Mouse (Mus musculus): ENCODE results near the gene Ube2n. TPM values are rescaled to one million over a fixed set of nuclear protein-coding genes. Genes with fewer than 3 reads are reported as not detected.
"Not testable (repeated sequence)": the region's sequence is repeated elsewhere in the genome, so short reads cannot be mapped to it uniquely, and the experiment has no call there.

The Ube2n gene
- polyA plus RNA-seq, 2 experiments from 2014 or later: 349 to 397 TPM

DNA sequence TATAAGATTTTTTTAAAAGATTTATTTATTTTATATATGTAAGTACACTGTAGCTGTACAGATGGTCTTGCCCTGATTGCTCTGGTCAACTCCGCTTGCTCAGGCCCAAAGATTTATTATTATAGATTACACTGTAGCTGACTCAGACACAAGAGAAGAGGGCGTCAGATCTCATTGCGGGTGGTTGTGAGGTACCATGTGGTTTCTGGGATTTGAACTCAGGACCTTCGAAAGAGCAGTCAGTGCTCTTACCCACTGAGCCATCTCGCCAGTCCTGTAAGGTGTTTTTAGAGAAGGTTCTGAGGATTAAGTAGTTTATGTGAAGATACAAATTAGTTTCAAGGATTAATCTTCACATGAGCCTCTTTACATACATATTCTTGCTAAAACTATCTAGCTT lies 10.9 kb downstream of the Ube2n start:
- no peak for ATAC-seq

DNA sequence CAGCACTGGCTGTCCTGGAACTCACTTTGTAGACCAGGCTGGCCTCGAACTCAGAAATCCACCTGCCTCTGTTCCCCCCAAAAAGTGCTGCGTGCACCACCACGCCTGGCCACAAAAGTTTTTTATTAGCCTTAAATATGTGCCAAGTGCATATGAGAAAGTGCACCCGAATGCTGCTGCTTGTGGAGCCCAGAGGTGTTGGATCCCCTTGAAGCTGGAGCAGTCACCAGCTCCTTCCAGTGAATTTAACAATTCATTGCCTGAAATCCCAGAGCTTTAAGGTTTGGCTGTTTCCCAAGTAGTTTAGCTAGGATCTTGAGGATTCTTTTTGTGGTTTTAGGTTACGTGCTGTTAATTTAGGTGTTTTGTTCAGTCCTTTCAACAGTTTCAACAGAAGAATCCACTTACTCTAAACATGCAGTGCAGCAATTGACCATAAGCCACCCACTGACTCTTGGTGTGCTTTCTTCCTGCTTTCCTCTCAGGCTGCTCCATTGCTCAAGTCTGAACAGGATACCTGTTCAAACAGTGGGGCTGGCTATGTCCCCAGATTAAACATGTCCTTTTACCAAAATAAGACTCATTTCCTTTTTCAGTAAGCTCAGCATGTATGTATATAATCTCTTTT lies 11.7 kb downstream of the Ube2n start:
- ATAC-seq: no peak

DNA sequence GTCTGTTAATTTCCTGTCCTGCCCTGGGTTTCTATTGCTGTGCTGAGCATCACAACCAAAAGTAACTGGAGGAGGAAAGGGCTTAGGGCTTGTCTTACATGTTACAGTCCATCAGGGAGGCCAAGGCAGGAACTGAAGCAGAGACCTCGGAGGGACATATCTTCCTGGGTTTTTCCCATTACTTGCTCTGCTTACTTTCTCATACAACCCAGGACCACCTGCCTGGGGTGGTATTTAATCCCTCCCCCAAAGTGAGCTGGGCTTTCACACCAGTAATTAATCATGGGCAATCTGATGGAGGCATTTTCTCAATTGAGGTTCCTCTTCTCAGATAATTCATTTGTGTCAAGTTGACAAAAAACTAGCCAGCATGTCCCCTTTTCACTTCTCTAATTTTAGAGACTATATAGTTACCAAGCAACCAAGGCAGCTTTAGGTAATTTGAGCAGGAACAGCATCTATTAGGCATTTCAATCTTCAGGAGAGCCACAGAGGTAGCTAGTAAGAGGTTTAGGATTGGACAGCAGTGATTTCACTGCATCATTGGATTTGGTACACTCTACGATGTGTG lies 15.7 kb downstream of the Ube2n start:
- ATAC-seq: no peak

DNA sequence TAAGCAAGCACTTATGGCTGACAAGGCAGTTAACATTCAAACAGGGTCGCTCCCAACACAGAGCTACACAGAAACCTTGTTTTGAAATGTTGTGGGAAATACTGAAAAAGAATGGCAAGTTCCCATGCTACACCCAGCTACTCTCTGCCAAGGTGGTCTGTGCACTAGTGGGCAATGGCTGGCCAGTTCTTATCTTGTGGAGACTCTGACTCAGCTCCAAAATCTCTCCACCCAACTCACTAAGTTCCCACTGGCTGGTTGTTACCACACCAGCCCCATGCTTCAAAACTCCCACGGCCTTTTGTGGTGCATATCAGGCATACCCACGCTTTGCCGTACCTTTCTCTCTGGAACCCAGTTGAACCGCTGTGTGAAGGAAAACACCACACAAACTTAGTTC lies 18.0 kb downstream of the Ube2n start:
- no peak for ATAC-seq

DNA sequence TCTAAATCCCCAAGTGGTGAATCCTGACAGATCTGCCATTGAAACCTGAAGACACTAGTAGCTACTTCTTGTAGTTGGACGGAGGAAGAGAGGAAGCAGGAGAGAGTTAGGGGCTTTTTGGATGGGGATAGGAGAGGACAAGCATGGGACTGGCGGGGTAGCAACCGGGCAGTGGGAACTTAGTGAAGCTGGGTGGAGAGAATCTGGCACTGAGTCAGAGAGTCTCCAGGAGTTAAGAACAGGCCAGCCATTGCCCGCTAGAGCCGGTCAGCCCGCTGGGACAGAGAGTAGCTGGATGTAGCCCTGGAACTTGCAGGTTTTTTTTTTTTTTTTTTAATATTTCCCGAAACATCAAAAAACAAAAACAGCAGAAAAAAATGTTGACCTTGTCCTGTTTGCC lies 18.4 kb downstream of the Ube2n start:
- no peak for ATAC-seq

DNA sequence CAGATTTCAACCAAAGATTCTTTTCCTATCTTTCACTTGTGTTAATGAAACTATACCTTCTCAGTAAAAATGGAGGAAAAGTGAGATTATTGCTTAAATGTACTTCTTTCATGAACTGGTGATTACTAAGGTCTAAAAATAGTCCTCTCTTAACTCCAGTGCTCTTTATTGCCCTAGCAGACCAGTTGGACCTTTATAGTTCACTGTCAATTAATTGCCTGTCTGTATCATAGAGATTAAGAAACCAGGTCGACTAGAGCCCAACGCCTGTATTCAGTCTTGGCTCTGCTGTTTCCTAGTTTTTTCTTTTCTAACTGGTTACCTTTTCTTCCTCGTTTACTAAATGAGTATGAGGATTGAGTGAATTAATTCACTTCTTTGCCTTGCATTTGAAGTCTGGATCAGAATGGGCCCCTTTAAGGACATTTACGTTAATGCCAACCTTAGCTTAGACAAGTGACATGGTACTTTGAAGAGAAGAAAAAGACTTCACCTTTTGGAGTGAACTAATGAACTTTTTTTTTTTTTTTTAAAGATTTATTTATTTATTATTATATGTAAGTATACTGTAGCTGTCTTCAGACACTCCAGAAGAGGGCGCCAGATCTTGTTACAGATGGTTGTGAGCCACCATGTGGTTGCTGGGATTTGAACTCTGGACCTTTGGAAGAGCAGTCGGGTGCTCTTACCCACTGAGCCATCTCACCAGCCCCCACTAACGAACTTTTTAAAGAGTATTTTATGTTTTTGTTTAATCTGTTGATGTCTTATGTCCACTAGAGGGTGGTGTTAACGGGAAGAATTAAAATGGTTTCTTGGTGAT lies 20.7 kb downstream of the Ube2n start:
- no peak for ATAC-seq

DNA sequence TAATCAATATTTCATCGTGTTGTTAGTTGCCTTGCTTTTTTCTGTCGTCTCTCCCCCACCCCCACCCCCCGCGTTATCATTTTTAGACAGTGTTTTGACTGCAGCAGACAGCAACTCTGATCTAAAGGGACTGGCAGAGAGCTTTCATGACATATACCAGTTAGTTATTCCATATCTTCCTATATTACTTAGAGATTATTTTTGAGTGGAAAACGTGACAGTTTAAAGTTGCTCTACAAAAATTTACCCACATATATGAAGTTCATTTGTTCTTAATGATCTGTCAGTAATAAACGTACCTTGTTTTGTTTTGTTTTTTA lies 21.2 kb downstream of the Ube2n start:
- no peak for ATAC-seq

DNA sequence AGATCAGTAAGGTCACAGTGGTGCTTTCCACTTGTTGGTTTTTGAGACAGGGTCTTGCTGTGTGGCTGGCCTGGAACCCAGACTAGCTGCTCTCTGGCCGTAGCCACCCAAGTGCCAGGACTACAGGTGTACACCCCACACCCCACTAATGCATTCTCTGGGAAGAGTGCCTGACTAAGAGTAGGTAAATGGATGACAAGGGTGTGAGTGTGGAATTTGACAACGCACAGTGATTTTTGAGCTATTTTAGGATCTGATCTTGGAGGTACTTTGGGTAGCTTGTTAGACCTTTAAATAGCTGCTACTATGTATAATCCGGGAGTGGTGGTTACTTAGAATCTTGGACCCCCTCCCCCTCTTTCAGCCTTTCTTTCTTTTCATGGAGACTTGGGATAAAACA lies 24.3 kb downstream of the Ube2n start:
- ATAC-seq: no peak

DNA sequence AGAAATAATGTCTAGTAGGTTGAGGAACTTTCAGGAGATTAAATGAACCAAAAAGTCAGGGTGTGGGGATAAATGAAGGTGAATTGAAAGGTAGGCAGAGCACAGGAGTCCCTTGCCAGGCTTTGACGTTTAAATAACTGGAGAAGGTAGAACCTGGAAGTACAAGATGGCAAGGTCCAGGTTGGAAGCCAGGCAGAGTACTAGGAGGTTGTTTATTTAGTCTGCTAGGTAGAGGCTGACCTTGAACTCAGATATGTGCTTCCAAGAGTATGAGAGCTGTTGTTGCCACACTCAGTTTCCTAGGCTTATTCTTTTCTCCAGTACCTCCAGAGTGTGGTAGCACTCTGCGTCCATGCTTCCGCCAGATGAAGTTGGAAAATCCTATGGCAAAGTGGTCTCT lies 24.9 kb downstream of the Ube2n start:
- no peak for ATAC-seq

DNA sequence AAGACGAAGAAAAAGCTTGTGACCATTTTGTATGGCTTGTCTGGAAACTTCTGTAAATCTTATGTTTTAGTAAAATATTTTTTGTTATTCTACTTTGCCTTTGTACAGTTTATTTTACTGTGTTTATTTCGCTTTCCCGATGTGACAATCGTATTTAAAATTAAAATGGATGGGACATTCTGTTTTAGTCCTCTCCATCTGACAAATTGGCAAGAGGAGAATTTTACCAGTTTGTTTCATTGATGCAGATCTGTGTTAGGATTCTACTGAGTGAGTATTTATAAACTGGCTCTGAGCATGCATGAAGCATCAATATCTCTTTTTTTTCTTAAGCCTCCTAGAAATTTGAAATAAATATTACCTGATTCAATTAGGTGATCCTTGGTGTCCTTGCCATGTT lies 28.0 kb downstream of the Ube2n start:
- ATAC-seq: no peak

DNA sequence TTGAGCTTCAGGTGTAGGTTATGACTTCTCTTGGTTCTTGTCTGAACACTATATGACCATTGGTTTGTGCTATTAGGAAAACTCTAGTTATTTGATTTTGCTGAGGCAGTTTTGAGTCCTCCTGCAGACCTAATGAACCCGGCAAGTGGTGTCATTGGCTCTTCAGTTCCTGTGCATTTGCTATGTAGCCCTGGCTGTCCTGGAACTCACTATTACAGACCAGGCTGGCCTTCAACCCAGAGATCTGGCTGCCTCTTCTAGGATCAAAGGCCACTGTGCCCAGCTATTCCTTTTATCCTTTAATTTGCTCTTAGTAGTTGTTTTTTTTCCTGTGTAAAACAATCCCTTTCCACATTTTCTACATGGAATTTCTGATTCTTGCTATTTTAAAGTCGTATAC lies 28.4 kb downstream of the Ube2n start:
- no peak for ATAC-seq

DNA sequence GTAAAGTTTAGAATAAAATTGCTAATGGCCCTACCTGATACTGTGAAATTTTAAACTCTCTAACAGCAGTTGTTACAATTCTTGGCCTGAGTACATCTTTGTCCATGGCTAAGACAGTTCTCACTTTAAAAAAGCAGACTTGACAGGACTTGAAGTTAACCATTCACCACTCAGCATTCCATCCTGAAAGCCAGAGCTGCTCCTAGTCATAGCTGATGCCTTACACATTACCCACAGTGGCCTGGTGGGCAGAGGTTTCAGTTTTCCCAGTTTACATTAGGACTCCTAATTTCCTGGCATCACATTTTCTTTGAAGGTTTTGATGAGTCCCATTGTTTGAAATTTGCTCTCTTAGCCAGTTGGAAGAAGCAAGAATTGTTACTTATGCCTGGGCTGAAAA lies 29.1 kb downstream of the Ube2n start:
- no peak for ATAC-seq

DNA sequence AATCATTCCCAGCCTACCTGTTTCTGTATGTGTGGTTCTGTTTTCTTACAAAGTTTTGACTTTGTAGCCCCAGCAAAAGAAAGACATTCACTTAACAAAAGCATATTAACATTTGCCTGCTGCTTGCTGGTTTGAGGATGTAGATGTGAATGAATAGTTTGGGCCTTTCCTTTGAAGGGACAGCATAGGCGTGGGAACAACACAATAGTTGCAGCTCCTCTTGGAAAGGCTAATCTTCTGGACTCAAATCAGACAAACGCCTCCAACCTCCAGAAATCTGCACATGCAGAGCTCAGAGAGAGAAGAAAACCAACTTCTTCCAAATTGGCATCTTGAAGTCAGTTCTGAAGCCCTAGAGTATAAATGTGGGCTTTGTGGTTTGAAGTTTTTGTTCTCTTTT lies 29.7 kb downstream of the Ube2n start:
- ATAC-seq: no peak

DNA sequence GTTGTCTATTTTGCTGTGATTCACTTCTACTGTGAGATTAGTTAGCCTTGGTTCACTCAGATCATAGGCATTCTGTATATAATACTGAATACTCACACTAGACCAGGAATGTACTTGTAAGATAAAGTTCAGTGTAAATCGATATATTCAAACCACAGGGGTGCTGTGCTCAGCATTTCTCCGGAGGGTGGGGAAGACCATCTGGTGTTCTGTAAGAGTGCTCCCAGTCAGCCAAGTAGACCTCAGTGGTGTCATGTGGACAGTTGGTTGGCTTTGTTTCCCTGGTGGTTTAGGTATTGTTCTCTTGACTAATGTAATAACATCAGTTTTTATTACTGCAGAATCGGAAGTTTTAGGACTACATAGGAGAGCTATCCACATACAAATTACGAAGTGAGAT lies 30.1 kb downstream of the Ube2n start:
- ATAC-seq: no peak

DNA sequence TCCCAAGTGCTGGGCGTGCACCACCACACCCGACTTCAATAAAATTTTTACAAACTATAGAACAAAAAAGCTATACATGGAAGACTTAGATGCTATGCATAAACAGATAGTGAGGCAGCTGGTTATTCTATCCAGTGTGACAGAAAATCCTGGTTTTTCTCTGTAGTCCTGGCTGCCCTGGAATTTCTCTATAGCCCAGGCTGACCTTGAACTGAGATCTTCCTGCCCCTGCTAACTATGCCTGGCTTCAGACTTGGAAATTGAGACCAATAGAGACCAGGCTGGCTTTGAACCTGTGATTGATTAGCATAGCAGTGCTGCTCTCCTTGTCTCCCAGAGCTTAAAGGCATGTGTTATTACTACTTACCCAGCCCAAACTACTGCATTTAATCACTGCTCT lies 31.2 kb downstream of the Ube2n start:
- no peak for ATAC-seq

DNA sequence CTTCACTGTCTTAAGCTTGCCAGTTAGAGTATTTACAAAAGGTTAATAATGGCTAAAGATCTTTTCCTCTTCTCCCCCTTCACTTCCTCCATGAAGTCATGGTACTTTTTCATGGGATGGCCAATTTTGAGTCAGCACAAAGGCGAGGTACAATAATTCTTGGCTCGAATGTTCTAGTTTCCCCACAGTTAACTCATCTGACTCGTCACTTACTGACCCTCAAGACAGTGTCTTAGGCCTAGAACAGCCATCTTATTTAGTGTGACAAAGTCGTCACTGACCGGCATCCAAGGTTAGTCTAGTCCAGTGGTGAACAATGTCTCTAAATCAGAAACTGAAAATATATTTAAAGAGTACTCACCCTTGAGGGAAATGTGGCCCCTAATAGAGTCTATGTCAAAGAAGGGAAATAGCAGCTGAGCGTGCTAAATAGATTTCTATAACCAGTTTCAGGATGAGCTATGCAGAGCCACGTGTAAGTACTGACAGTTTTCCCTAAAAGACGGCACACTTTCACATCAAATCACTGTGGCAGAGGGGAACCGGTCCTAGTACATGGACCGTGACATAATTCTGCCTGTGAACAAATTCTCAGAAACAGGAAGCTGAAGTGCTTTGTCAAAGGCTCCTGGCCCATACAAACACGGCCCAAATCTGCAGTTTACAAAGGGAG lies 33.3 kb downstream of the Ube2n start:
- no peak for ATAC-seq

DNA sequence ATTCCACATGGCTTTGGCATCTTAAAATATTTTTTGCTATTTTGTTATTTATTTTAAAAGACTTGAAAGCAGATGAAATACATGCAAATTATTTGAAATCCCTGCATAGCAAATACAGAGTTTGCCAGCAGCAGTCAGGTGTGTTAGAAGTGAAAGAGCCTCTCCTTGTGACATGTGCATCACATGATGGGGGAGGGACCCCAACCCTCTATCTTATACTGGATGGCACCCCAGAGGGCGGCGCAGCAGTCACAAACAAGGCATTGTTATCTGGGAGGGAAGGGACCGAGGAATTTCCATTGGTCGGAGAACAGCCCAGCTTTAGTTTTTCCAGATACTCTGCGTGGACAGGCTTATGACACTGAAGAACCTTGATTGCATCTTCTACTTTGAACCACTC lies 34.1 kb downstream of the Ube2n start:
- not testable (repeated sequence) for ATAC-seq

DNA sequence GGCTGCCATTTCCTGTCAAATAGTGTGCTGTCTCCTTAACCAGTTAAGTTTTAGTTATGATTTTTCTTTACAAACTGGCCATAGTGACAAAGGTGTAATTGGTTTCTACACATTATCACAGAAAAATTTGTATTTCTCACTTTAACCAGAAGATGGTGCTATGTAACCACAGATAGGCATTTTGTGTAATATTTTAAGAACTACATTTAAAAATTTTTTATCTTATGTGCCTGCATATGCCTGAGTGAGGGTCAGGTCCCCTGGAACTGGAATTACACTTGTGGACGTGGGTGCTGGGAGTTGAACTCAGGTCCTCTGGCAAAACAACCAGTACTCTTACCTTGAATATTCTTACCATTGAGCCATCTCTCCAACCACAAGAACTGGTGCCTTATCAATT lies 35.6 kb downstream of the Ube2n start:
- peak; percentile 37 for ATAC-seq

DNA sequence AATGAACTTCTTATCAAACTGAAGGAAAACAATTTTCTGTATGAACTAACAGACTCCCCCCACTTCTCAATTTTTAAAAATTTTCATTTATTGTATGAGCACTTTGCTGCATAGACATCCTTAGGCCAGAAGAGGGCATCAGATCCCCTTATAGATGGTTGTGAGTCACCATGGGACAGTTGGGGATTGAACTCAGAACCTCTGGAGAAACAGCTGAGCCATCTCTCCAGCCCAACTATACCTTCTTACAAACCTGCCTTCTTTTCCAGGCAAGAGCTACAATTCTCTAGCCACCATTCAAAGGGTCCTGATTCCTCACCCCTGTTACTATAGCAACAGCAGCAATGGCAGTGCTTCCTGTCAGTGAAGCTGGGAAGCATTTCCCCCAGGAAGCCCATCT lies 36.8 kb downstream of the Ube2n start:
- peak; percentile 30 for ATAC-seq

DNA sequence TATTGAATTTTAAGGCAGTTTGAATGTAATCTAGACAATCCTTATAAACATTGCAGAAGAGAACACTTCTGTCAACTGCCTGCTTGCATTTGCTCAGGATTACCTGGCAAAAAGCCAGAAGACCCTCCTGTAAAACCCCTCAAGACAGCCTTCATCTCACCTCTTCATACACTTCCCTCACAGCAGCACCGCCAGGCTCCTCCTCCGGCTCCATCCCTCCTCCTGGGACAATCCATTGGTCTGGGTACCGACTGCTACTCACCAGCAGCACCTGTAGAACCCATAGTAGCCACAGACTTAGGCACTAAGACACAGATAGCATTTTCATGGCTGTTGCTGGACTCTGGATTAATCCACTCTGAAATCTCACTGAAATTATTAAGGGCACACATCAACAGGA lies 37.4 kb downstream of the Ube2n start:
- ATAC-seq: no peak

DNA sequence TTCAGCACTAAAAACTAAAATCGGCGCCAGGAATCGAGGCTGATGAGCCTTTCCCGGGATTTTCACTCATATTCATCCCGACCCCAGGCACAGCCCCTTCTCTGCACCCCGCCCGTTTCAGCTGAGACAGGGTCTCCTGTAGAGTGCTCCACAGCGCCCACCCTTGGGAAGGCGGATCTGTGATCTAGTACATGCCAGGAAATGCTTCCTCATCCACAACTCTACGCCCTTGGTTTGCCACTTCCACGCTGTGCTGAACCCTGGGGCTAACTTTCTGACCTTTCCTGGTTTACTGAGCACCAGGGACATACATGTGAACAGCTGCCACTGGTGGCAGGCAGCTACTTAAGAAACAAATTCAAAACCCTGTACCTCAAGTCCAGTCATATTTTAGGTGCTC lies 40.9 kb downstream of the Ube2n start:
- ATAC-seq: no peak

DNA sequence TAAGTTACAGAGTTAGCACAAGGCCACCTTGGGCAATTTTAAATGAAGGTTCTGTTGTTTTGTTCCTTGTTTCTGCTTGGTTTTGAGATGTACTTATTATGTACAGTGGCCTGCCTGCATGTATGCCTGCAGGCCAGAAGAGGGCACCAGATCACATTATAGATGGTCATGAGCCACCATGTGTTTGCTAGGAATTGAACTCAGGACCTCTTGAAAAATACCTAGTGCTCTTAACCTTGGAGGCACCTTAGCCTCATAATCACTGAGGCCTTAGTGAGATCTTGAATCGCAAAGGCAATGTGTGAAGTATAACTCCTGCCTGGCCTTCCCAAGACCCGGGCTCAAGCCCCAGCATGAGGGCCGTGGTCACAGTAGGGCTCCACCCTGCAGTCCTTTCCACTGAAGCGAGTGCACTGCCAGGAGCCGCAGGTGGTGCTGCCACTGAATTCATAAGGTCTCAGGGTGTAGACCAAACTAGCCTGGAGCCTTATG lies 42.4 kb downstream of the Ube2n start:
- peak; percentile 73 for ATAC-seq

DNA sequence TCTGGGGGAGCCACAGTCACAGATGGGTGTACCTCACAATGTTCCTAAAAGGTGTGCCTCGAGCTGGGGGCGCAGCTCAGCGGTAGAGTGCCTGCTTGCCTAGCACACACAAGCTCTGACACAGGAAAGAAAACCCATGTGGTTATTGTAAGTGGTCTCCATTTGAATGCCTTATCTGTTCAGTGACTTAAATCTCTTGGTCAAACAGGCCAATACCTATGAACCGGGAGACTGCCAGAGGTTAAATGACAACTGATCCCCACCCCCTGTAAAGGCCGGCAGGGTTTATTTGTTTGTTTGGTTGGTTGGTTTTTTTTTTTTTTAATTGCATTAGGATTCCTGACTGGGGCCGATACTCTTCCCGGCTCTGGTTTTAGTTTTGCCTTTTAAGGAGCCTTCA lies 44.5 kb downstream of the Ube2n start:
- no peak for ATAC-seq

All from activated CD4-positive, CD25-positive, alpha-beta regulatory T cell, adult 4 months (primary cell).